Mouse (Mus musculus): Measurements from ENCODE around the gene Vsig10. TPM values are rescaled to one million over a fixed set of nuclear protein-coding genes. Genes with fewer than 3 reads are reported as not detected.
"Not testable (repeated sequence)": the region's sequence is repeated elsewhere in the genome, so short reads cannot be mapped to it uniquely, and the experiment has no call there.

The Vsig10 gene
- polyA plus RNA-seq, 1 experiment from 2014 or later: 1.8 TPM

DNA sequence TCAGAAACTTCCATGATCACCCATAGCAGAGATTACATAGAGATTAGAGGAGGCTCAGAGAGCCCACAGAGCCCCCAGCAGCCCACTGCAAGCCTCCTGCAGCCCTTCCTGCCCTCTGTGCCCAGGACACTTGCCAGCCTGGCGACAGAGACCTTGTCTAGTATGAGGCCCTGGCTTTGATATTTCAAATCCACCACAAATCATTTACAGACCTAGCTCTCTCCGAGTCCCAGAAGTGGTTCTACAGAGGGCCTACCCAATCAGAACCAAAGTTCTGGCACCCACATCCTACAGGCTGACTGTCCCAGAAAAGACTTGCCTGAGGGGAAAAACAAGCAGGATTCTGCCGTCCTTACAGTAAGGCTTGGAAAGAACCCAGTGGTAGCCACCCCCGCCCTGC is 33.6 kb upstream of the Vsig10 start:
- Histone ChIP-seq H3K9ac (replicated peaks) (no peak overlapping the region), H3K27me3 (replicated peaks) (no peaks in the 10 kb centered on the region), H3K36me3 (peaks cover 31% of the 10 kb centered on the region), H3K4me2 (peak overlapping the region; percentile 82; the same call in 1 of the 2 replicates), H3K4me1 (peaks cover 38% of the 10 kb centered on the region), H3K9me3 (replicated peaks) (0 out of 2 replicates have a peak, but pooled peaks cover 2% of the 10 kb centered on the region), H3K27ac (replicated peaks) (no peak overlapping the region), H3K4me3 (replicated peaks) (no peak overlapping the region)
- 78% methylated on average over 4 of the region's 4 CpGs for WGBS
- ATAC-seq (ENCODE audit: low FRiP score): no peak

DNA sequence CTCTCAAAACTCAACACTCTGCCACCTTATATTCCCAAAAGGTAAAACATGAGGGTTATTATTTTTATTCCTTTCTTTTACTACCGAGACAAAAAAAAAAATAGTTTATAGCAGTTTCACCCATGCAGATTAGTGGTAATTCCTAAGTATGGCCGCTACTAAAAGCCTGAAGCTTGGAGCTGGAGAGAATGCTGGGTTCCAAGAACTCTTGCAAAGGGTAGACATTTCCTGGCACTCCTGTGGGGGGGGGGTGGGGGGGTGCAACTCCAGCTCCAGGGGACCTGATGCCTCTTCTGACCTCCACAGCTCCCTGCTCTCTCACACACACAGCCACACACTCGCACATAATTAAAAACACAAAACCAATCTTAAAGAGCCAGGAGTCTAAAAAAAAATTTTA is 32.6 kb upstream of the Vsig10 start:
- Histone ChIP-seq H3K9me3 (replicated peaks) (0 out of 2 replicates have a peak, but pooled peaks cover 4% of the 10 kb centered on the region), H3K4me3 (replicated peaks) (peak overlapping the region; percentile 80), H3K36me3 (peaks cover 25% of the 10 kb centered on the region), H3K27ac (replicated peaks) (0 out of 2 replicates have a peak overlapping the region, but pooled peaks have one; percentile 71), H3K9ac (replicated peaks) (peak overlapping the region; percentile 81), H3K4me1 (peaks cover 38% of the 10 kb centered on the region), H3K4me2 (peak overlapping the region; percentile 82), H3K27me3 (replicated peaks) (no peaks in the 10 kb centered on the region)
- ATAC-seq (ENCODE audit: low FRiP score): no peak
- 55% methylated on average over 3 of the region's 3 CpGs for WGBS

DNA sequence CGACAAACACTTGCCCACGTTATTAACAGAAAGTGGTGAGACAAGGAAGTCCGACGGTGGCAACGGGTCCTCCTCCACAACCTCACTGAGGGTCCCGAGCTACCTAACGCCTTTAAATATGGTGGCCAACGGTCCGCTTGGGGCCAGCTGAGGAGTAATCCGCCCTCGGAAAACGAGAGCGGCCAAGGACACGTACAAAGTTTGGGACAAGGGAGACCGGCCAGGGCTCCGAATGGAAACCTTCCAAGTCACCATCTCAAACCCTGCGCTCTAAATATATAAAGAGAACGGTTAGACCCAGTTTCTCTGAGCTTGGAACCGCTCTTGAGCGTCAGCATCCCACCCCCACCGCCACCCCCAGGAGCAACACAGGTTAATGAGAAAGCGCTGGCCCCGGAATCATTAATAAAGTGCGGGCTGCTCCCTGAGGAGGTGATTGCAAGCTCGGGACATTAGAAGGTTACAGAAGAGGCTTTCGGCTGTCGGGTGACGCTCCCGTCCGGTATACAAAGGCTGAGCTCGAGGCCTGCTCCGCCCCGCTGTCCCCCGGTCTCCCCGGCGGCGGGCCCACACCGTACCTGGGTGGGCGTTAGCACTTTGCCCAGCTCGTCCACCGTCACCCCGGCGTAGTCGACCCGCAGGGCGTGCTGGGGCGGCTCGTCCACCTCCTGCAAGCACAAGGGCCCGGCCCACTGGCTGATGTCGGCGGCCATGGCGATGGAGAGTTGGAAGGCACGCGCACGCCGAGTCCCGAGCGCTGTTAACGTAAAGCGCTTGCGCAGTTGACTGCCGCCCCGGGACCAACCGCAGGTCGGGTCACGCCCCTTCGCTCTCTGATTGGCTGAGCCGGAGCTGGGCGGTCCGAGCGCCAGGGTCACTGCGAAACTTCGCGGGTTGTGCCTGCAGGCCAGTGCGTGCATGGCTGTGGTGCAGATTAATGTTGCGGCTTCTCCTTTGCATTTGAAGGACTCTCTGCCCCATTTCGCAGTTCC is 31.8 kb upstream of the Vsig10 start, which contains the start of gene Pebp1:
Pebp1 (minus strand) TSS at position 795 of the 992 bp plus-strand sequence.
- H3K9me3 ChIP-seq (replicated peaks): 0 out of 2 replicates have a peak, but pooled peaks cover 4% of the 10 kb centered on the region
- H3K36me3 ChIP-seq: peaks cover 16% of the 10 kb centered on the region
- under 1% methylated on average over 74 of the region's 77 CpGs for WGBS
- H3K9ac ChIP-seq (replicated peaks): peak within 1 kb of the TSS; percentile 81
- H3K4me1 ChIP-seq: peaks cover 38% of the 10 kb centered on the region
- no peaks in the 10 kb centered on the region for H3K27me3 ChIP-seq (replicated peaks)
- H3K27ac ChIP-seq (replicated peaks): peak within 1 kb of the TSS; percentile 71
- H3K4me2 ChIP-seq: peak within 1 kb of the TSS; percentile 82
- peak; percentile 96 for ATAC-seq (ENCODE audit: low FRiP score)
- peak within 1 kb of the TSS; percentile 80 for H3K4me3 ChIP-seq (replicated peaks)

DNA sequence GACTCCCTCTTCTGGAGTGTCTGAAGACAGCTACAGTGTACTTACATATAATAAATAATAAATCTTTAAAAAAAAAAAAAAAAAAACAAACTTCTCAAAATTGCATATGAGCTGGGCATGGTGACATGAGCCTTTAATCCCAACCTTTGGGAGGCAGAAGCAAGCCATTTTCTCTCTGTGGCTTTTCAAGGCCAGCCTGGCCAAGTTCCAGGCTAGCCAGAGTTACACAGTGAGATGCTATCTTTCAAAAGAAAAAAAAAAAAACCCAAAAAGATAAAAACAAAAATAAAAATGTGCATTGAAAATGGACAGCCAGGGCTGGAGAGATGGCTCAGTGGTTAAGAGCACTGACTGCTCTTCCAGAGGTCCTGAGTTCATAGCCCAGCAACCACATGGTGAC is 29.2 kb upstream of the Vsig10 start:
- Histone ChIP-seq H3K27ac (replicated peaks) (no peak overlapping the region), H3K4me2 (no peak overlapping the region), H3K9ac (replicated peaks) (no peak overlapping the region), H3K36me3 (peaks cover 3% of the 10 kb centered on the region; the same call in 1 of the 2 replicates), H3K9me3 (replicated peaks) (0 out of 2 replicates have a peak, but pooled peaks cover 4% of the 10 kb centered on the region), H3K27me3 (replicated peaks) (no peaks in the 10 kb centered on the region), H3K4me1 (peaks cover 29% of the 10 kb centered on the region), H3K4me3 (replicated peaks) (no peak overlapping the region)
- no peak for ATAC-seq (ENCODE audit: low FRiP score)

DNA sequence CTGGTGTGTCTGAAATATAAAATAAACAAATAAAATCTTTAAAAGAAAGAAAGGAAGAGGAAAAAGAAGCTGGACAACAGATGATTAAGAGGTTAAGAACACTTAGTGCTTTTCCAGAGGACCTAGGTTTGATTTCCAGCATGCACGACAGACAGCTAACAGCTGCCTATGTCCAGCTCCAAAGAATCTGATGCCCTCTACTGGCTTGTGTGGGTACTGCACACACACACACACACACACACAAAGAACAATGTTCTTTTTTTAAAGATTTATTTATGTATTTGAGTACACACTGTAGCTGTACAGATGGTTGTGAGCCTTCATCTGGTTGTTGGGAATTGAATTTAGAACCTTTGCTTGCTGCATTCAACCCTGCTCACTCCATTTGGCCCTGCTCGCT is 28.8 kb upstream of the Vsig10 start:
- H3K27me3 ChIP-seq (replicated peaks): no peaks in the 10 kb centered on the region
- H3K4me1 ChIP-seq: peaks cover 25% of the 10 kb centered on the region
- no peak overlapping the region for H3K9ac ChIP-seq (replicated peaks)
- ATAC-seq (ENCODE audit: low FRiP score): no peak
- 0 out of 2 replicates have a peak, but pooled peaks cover 4% of the 10 kb centered on the region for H3K9me3 ChIP-seq (replicated peaks)
- whole genome bisulfite sequencing: 95% methylated on average over 2 of the region's 2 CpGs
- H3K27ac ChIP-seq (replicated peaks): no peak overlapping the region
- no peaks in the 10 kb centered on the region for H3K36me3 ChIP-seq
- no peak overlapping the region for H3K4me2 ChIP-seq
- no peak overlapping the region for H3K4me3 ChIP-seq (replicated peaks)

DNA sequence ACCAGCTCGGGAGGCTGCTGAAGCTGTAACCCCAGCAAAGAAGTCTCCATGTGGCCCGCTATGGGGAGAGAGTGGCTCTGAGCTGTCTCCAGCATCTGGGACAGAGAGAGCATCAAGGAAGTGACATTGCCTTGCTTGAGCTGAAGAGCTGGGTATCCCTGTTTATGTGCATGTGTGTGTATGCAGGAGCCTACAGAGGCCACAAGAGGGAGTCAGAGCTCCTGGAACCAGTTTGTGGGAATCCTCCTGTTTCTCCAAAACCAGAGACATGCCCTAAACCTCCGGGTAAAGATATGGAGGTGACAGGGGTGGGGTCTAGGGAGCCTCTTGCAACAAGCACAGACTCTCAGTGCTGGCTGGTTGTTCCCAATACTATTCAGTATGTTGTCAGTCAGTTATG is 27.6 kb upstream of the Vsig10 start:
- no peak for ATAC-seq (ENCODE audit: low FRiP score)
- H3K9ac ChIP-seq (replicated peaks): no peak overlapping the region
- H3K27ac ChIP-seq (replicated peaks): no peak overlapping the region
- peaks cover 12% of the 10 kb centered on the region for H3K4me1 ChIP-seq
- 0 out of 2 replicates have a peak, but pooled peaks cover 4% of the 10 kb centered on the region for H3K9me3 ChIP-seq (replicated peaks)
- no peak overlapping the region for H3K4me3 ChIP-seq (replicated peaks)
- no peaks in the 10 kb centered on the region for H3K27me3 ChIP-seq (replicated peaks)
- H3K4me2 ChIP-seq: no peak overlapping the region
- no peaks in the 10 kb centered on the region for H3K36me3 ChIP-seq
- 85% methylated on average over 3 of the region's 3 CpGs for WGBS

DNA sequence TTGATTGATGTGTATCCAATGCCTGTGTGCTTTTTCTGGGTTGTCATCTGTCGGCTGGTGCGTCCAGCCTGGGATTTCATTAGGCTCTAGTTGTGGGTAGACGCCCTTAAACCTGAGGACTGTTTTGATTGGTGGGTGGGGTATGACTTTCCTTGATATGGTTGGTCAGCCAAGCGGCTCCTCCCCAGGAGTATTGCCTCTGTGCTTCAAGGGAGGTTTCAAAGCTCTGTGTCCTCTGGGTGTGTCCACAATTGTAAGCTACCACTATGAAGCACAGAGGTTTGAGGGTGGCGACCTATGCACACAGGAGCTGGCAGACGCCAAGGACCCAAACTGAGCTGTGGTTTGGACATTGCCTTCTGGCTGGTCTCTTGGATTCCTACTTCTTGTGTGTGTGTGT is 26.3 kb upstream of the Vsig10 start:
- Histone ChIP-seq H3K4me1 (peaks cover 8% of the 10 kb centered on the region), H3K9me3 (replicated peaks) (0 out of 2 replicates have a peak, but pooled peaks cover 4% of the 10 kb centered on the region), H3K9ac (replicated peaks) (no peak overlapping the region), H3K27me3 (replicated peaks) (no peaks in the 10 kb centered on the region), H3K4me3 (replicated peaks) (no peak overlapping the region), H3K4me2 (no peak overlapping the region), H3K27ac (replicated peaks) (no peak overlapping the region), H3K36me3 (no peaks in the 10 kb centered on the region)
- WGBS: 86% methylated on average over 6 of the region's 6 CpGs
- ATAC-seq (ENCODE audit: low FRiP score): no peak

DNA sequence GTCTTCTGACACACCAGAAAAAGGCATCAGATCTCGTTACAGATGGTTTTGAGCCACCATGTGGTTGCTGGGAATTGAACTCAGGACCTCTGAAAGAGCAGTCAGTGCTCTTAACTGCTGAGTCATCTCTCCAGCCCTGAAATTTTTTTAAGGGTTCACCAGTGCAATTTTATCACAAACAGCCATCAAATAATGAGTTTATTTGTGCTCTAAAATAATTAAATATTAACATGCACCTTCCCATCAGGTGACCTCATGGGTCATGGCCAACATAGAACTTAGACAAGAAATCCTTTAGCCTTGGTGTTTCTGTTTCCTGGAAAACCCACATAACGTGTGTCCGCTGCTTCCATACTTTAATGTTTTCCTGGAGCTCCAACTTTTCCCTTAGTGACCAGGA is 25.1 kb upstream of the Vsig10 start:
- 88% methylated on average over 3 of the region's 3 CpGs for WGBS
- H3K36me3 ChIP-seq: not testable (repeated sequence)

DNA sequence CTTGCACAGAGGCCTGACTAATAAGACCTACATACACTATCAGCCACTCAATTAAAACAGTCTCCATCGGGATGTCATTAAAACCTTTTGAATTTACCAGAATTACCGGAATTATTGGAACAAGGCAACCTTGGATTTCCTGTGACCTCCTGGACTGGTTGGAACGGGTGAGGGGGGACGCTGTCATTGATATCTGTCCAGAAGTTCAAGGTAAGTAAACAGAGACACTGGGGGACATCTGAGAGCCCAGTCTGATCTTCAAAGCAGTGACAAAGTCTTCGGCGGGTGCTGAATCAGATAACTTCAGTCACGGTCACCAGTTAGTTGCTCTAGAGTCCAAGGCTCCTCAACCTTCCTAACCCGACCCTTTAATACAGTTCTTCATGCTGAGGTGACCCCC is 23.9 kb upstream of the Vsig10 start:
- 95% methylated on average over 8 of the region's 8 CpGs for WGBS
- no peaks in the 10 kb centered on the region for H3K4me1 ChIP-seq
- ATAC-seq (ENCODE audit: low FRiP score): no peak
- H3K27me3 ChIP-seq (replicated peaks): no peaks in the 10 kb centered on the region
- H3K27ac ChIP-seq (replicated peaks): no peak overlapping the region
- H3K4me2 ChIP-seq: no peak overlapping the region
- H3K36me3 ChIP-seq: no peaks in the 10 kb centered on the region
- no peak overlapping the region for H3K4me3 ChIP-seq (replicated peaks)
- 0 out of 2 replicates have a peak, but pooled peaks cover 4% of the 10 kb centered on the region for H3K9me3 ChIP-seq (replicated peaks)
- H3K9ac ChIP-seq (replicated peaks): no peak overlapping the region

More for the DNA sequence above, 25.1 kb upstream of the Vsig10 start:
- H3K9me3 ChIP-seq (replicated peaks); H3K27ac ChIP-seq (replicated peaks); H3K4me2 ChIP-seq; H3K4me3 ChIP-seq (replicated peaks); H3K27me3 ChIP-seq (replicated peaks); H3K4me1 ChIP-seq; H3K9ac ChIP-seq (replicated peaks); ATAC-seq (ENCODE audit: low FRiP score): not testable (repeated sequence)

DNA sequence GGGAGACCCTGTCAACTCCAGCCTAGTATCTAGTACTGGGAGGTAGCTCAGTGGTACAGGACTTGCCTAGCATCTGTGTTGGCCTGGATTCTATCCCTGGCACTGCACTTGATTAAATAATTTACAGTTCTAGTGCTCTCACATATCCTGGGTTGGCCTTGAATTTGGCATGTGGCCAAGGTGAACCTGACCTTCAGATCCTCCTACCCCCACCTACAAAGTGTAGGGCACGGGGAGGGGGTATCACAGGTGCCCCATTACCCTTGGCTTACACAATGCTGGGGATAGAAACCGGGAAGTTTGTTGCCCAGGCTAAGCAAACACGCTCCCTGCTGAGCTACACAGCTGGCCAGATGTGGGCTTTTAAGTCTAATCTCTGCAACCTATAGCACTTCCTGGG is 16.0 kb upstream of the Vsig10 start:
- Histone ChIP-seq H3K4me1 (no peaks in the 10 kb centered on the region), H3K9me3 (replicated peaks) (no peaks in the 10 kb centered on the region), H3K36me3 (no peaks in the 10 kb centered on the region), H3K4me3 (replicated peaks) (no peak overlapping the region), H3K27ac (replicated peaks) (no peak overlapping the region), H3K4me2 (no peak overlapping the region), H3K27me3 (replicated peaks) (no peaks in the 10 kb centered on the region), H3K9ac (replicated peaks) (no peak overlapping the region)
- no peak for ATAC-seq (ENCODE audit: low FRiP score)
- WGBS: 80% methylated on average over 3 of the region's 3 CpGs

DNA sequence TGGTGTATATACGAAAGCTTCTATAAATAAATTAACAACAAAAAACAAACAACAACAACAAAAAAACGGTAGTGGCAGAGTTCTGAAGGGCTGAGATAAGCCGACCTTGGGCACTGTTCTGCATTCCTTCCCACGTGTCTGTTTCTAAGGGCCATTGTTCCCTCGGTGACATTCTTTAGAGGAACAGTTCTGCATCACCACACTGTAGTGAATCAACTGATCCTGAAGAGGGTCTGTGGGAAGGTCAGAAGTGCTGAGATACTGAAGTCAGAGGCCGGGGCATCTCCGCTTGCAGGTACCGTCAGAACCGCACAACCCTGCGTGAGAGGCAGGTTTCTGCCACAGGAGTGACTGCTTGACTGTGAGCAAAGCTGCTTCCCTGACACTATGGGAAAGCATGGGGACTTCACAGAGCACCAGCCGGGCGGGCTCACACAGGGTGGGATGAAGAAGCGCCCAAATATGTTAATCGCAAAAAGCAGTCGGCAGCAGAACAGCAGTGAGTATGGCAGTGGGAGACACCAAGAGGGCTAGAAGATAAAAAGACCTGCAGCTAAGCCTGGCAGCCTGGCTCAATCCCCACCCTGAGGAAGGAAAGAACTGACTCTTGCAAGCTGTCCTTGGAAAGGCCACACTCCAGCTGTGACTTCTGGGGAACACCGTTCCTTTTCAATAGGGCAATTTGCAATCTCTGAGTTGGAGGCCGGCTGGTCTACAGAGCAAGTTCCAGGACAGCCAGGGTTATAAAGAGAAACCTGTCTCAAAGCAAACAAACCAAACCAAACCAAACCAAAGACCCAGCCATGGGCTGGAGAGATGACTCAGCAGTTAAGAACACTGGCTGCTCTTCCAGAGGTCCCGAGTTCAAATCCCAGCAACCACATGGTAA is 14.9 kb upstream of the Vsig10 start:
- Histone ChIP-seq H3K27ac (replicated peaks) (no peak overlapping the region), H3K36me3 (no peaks in the 10 kb centered on the region), H3K4me3 (replicated peaks) (no peak overlapping the region), H3K9me3 (replicated peaks) (no peaks in the 10 kb centered on the region), H3K9ac (replicated peaks) (no peak overlapping the region), H3K27me3 (replicated peaks) (no peaks in the 10 kb centered on the region), H3K4me1 (no peaks in the 10 kb centered on the region), H3K4me2 (no peak overlapping the region)
- no peak for ATAC-seq (ENCODE audit: low FRiP score)
- 48% methylated on average over 18 of the region's 18 CpGs for WGBS

All from neural tube, embryonic 15.5 days (tissue).